Mouse (Mus musculus) adrenal gland, adult 18-20 months (tissue): ENCODE measurements around the gene Wwox. TPM values are rescaled to one million over a fixed set of nuclear protein-coding genes. Genes with fewer than 3 reads are reported as not detected.

Source experiments
- DNase-seq, 2 experiments: peaks; one replicate each; pipeline ENCODE4 v3.0.0; 2021 to 2022; ENCODE audit warnings: low spot score in 2 of 2
- total RNA-seq, 2 experiments: library from RNA; stranded (reverse); gene quantifications; 1 replicate in 1 of 2; 2 replicates in 1 of 2; pipeline ENCODE4 v1.2.3; 2021

The Wwox gene
- total RNA-seq, 2 experiments from 2014 or later: 26.9 to 27.0 TPM

DNA sequence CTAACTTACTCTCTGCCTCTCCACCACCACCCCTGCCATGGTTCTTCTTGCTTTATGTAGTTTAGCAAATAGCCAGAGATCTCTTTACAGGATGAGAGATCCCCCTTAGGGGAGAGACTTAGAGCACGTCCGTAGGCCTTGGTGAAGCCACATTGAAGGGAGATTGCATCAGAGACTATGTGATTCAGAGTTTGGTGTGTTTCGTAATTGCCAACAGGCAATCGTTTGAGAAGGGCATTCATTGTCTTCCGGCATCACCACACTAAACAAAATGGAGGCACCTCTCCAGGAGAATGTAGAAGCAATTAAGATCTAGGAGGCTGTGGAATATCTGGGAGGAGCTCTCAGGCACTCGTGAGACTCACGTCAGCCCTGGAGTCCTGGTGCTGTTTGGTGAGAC is 408.2 kb downstream of the Wwox start:
- no peak for DNase-seq

DNA sequence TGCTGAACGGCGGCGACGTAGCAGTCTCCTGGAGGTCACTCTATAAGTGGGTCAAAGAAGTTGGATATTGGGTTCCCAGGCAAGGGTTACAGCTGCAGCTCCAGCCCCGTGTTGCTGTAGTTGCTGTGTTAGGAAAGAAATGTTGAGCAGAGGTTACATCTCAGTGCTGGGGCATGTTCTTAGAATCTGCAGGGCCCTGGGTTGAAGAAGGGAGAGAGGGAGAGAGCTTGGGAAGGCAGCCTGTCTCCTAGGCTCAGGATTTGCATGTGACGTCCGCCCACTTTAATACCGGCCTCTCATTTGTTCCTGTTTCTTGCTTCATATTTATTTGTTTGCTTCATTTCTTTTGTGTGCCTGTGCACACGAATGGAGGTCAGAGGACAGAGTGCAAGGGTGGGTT is 410.0 kb downstream of the Wwox start:
- DNase-seq: no peak

DNA sequence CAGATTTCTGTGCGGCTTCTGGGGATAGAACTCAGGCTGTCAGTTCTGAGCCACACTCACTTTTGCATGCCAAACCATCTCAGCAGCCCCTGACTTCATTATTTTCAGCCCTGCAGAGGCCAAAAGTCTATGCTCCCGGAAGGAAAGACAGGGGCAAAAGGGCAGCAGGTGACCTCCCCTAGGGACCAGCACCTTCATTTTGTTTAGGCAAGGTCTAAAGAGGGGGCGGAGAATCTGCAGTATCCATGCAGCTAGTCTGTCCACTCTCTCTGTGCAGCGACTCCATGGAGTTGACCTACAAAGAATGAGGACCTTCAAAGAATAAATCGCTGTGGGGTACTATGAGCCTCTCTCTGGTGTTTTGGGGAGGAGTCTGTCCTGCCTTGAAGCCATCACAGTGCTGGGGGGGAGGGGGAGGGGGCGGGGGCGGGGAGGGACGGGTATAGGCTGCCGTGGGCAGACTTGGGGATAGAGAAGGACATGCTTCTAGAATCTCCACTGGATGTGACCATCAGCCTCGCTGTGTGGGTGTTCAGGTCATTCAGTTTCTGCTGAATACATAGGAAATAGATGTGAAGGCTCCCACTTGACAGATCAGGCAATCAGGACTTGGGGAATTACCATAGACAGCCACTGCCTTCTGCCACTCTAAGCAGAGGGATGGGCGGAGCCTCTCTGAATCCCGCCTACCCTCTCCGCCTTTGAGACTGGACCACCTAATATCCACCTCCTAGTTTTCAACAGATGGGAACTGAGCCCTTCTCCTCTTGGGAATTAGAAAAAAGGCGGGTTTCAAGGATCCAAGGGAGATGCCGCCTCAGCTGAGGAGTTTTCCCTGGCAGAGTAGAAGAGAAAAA is 410.8 kb downstream of the Wwox start:
- no peak for DNase-seq

DNA sequence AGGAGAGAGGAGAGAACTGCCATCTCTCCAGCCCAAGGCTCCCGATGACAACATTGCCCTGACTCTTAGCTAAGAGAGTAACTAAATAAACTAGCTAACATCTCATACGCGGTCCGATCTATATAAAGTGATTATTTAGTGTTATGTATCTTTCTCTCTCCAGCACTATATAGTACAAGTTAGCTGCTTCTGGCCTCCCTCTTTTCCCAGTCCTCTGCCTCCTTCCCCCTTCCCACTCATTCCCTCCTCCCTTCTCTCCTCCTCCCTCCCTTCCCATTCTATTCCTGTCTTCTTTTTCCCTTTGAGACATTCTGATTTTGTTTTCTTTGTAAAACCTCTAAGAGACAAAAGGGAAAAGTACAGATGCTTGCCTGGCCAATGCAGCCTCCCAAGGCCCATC is 414.3 kb downstream of the Wwox start:
- DNase-seq: no peak

DNA sequence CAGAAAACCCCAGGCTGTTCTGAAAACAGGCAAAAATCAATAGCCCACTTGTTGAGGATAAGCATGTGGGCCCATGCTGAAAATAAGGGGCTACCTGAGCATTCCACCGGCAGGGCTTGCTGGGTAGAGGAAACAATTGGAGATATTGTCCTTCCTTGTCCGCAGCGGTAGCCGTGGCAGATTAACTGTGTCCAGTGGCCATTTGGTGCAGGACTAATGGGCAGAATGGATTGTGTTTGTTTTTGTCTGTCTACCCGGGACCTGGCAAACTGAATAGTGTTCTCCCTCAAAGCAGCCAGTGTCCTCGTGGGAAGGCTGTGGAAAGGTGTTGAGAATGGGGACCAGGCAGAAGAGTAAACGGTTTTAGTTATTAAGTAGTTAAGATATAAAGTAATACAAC is 416.4 kb downstream of the Wwox start:
- DNase-seq: no peak

DNA sequence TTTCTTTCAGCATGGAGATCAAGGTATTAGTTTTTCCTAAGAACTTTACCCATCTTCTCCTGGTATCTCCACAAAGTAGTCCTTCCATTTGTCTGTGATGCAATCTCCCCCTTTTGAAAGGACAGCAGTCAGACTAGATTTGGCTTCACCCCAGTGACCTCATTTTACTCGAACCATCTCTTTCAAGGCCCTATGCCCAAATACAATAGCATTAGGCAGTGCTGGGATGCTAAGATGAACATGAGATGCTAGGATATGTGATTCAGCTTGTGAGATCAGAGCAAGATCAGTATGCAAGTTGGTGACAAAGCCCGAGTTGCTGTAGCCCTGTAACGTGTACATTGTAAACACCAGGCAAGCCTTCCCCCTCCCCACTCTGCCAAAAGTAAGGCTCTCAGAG is 426.5 kb downstream of the Wwox start:
- DNase-seq: no peak

DNA sequence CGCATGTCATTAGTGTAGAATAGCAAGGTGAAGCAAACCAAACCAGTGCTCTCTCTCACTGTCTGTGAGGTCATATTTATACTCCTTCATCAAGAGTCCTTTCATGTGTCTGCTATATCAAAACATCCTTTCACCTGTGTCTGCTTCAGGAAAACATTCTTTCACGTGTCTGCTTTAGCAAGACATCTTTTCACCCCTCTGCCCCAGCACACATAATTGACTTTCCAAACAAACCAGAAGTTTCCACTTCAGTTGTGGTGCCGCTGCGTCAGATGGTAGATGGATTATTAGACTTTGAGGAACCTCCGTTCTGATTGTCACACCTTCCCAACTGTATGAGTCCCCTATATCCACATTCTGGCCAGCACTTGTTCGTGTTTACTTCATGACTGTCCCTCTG is 429.9 kb downstream of the Wwox start:
- no peak for DNase-seq

DNA sequence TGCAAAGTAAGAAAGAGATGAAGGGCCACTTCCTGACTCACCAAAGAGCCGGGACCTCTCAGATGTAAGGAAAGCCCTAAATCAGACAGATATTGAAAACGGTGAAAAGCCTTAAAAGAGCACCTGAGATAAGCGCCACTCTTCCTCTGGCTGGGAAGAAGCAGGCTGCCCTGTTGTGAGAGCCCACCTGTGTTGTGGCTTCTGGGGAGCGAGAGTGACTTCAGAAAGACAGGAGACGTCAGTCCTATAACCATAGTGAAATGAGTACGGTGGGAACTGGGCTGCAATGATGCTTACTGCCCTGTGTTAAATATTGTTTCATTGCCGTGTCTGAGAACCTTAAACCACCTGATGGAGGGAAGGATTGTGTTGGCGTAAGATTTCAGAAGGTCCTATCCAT is 431.0 kb downstream of the Wwox start:
- DNase-seq: no peak

DNA sequence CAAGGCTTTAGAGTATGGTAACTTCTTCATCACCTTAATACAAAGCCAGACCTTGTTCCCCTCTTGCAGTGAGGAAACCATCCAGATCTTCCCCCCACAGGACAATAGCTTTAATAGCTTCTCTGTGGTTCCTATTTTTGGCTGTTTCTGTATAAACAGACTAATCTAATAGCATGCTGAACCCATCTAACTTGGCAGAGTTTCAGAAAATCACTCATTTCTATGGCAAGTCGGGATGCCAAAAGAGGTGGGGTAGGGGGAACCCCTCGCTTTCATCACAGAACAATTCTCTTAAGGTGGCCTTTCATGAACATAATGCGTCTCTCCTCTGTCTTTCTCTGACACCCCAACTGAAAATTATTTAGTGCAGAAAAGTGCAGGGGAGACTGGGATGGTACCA is 433.0 kb downstream of the Wwox start:
- DNase-seq: no peak

DNA sequence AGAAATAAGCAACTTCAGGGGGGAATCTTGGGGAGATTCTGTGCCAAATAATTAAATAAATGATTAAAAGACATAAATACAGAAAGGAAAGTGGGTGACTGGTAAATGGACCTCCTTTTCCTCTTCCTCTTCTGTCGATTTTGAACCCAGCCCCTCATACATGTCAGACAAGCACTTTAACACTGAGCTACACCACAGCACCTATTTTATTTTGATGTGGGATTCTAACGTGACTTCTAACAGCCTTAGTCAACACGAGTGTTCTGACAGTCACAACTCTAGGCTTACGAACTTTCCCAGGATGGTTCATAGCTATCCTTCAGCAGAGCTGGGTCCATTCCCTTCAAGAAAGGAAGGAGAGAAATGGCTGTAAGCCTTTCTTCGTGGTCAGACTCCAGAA is 435.7 kb downstream of the Wwox start:
- DNase-seq: no peak

DNA sequence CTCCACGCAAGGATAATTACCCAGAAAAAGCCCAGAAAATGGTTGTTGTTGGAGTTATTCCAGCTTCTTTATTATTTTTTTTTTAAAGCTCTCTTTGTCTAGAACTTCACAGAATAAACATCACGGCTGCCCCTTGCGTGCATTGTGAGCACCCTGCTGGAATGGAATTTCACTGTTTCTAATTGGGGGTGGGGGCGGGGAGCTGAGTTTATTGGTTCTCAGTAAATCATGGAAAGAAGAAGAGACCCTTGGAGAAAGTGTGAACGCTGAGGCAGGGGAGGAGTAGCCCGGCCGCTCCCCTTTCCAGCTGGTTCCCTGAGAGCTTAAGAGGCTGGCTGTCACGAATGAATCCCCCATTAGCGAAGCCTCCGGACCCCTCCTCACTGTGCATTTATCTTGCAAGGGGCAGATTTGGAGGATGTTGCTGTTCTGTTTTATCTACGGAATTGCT is 436.7 kb downstream of the Wwox start:
- DNase-seq: no peak

DNA sequence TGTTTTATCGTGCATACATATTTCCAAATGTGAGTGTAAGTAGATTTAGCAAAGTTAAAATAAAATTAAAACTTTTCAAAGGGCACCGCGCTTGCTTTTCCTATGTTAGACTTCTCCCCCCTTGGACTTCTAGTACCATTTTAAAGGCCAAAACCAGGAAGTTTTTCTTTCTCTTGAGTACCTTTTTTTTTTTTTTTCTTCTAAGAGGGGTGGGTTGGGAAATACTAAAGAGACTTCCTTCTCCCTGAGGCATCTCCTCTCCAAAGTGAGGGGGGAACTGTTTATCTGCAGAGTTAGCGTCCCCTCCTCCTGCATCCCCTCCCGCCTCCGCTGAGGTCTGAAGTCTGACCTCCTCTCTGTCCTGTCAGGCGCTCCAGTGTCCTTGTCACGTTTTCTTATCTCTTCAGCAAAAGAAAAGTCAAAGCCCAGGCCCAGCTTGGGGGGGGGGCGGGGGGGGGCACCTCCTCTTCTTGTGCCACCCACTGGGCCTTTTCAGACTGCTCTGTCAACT is 437.3 kb downstream of the Wwox start:
- DNase-seq: no peak

DNA sequence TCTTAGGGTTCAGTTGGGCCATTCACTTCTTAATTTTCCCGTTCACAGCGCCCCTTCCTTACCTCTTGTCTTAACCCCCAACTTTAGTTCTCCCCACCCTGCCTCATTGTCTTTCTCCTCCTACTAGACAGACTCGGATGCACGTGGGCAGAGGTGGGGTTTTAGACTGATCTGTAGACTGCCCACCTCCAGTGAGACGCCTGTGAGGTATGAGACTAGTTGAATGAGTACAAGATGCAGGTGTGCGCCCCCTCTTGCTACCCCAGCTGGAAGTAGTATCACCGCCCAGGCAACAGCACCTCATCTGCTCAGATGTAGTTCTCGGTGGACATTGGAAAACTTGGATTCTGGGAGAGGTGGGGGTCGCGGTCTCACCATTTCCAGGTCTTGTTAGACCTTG is 437.8 kb downstream of the Wwox start:
- DNase-seq: no peak

DNA sequence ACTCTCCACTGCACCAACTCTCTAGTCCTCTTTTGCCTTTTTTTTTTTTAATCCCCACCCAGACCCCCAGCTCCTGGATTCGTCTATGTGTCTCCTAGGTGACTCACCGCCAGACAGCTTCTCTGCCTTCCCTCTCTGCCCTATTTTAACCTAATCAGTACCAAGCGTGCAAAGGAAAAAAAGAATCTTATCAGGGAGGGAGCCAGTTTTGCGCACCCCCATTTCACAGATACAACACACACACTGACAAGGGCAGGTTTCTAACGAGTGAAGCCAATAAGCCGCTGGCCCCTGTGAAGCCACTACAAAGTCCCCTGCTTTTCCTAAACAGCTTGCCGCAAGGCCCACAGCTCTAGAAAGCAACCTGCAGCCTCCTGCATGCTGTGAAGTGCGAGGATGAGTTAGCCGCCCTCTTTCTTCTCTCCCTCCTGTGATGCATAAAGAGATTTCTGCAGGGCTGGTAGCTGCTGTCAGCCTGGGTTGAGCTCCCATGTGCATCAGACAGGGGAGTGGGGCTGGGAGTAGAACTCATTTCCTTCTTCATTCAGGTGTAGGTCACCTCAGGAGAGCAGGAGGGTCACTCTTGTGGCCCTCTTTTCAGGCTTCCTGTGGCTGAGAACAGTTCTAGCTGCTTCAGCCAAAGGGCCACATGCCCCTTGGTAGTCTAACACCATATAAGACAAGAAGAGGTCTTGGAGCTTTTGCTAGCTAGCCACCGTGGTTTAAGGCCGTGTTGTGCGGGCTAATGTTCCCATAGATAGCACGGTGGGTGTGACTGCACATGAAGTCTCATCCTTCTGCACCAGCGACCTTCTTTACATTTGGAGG is 439.2 kb downstream of the Wwox start:
- no peak for DNase-seq

DNA sequence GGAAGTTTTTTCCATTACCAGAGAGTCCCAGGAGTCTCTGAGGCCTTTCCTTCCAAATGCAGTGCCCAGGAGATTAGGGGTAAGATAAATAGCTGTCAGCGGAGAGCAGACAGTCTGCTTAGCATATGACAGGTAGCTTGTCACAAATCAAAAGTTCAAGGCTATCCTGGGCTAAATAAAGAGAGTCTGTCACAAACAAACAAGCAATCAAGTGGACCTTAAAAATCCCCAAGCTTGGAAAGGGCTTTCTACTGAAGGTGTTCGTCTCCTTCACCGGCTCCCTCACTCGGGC is 439.8 kb downstream of the Wwox start:
- DNase-seq: no peak

DNA sequence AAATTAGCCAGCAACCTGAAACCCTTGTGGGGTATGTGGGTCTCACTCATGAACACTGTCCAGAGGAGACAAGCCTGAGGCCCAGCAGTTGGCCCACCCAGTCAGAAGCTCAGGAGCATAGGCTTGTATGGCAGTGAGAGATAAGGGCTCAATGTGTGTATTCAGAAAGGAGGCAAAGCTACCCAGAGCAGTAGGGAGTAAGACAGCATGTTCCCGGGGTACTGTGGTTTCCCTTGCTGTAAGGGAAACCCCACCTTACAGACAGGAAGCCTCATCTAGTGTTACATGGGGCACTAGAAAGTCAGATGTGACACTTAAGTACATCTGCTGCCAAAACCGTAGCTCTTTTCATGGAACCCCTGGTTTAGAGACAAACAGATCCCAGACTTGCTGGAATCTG is 440.2 kb downstream of the Wwox start:
- DNase-seq: no peak

DNA sequence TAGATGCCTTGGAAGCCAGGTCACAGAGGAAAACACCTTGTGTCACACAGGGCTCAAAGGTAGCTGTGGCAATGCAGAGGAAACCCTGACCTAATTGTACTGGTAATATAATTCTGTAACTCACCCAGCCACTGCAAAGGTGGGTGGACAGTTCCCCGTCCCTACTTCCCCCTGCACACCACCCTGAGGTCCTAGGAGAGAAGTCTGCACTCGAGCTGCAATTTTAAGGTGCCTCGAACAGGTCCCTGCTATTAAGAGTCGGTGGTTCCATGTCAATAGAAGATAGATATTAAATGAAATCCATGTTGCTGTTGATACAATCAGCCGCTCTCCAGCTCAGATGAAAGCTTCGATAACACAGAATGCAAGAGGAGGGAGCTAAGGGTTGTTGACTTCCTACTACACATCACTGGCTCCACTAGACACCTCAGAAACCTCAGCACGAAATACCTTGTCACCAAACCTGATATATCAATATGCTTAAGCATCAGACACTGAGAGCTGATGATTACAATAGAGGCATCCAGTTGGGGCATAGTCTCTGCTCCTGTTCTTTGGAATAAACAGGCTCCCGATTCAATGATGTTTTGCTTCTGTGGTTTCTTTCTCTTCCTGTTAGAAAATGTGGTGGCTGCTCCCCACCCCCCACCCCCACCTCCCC is 441.1 kb downstream of the Wwox start:
- DNase-seq: no peak

DNA sequence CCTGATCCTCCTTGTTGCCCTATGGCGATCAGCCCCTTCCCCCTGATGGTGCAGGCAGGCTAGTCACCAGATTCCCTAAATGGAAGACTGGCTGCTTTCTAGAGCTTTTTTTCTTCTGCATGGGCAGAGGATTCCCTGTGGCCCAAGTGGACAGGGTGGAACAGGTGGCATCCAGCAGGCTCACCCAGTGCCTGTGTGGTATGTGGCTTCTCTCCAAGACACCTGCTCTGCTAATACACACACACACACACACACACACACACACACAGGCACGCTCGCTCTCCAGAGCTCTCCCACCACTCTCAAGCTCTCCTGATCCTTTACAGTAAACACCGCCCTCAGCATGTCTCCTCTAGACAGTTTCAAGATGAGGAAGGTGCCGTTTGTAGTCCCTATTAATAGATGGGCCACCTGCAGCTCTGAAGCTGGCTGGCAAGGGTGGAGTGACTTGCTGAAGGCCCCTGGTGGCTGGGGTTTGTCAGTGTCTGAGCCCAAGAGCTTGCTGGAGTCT is 442.5 kb downstream of the Wwox start:
- no peak for DNase-seq

DNA sequence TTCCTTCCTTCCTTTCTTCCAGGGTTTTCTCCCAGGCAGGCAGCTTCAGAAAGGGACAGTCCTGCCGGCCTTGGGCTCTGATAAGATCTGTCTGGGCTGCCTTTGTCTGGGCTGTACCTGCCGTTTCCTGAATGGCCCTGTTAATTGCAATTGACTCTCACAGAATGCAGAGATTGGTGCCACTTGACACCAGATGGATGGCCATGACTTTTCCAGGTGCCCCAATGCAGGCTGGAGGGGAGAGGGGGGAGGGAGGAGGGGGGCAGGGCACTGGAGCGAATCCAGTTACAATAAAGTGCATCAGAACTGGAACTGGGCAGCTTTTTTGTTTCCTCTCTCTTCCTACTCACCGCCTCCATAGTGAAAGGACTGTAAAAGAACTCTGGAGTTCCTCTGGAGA is 443.0 kb downstream of the Wwox start:
- no peak for DNase-seq

DNA sequence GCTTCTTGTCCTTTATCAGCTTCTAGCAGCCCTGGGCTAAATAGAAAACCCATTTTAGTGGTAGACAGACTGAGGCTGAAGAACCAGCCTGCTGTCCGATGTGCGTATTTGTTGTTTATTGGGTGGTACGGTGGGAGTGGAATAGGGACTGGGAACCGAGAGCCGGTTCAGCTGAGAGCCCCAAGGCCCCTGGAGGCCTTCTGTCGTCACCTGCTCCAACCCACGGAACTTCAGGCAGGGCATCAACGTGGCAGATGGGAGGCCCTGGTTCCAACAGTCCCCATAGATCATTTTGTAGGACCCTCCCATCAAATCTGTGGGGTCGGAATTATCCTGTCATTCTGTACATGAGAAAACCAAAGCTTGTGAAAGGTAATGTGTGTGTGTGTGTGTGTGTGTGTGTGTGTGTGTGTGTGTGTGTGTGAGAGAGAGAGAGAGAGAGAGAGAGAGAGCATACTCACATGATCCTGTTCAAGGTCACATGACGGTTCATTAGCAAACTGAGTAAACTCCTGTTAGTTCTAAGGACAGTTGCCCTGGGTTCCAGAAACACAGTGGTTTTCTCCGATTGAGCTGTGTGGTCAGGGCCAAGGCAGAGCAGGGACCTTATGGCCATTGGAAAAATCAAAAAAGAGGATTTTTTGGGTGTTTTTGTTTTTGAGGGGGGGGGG is 443.6 kb downstream of the Wwox start:
- no peak for DNase-seq

DNA sequence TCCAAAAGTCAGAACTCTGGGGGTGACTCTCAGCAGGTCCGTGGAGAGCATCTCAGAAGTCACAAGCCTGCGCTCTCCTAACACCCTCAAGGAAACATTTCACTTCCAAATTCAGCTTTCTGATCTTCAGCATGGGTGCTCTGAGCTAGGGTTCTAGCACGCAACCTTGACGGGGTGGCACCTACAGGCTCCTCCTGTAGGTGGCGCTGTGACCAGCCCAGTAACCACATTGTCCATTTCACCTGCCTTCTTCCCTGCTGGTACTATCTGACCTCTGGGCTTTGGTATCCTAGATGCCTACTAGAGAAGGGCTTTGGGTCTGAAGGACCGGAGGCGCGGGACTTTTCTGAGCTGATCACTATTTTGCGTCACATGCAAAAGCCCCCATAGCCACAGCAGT is 444.5 kb downstream of the Wwox start:
- no peak for DNase-seq
